Mouse (Mus musculus) heart, embryonic 15.5 days (tissue): ENCODE data around the gene Ugt1a10. TPM values are rescaled to one million over a fixed set of nuclear protein-coding genes. Genes with fewer than 3 reads are reported as not detected.

Experiments
- ATAC-seq: fragments of 200-750 bp; cut with Nextera tagmentation; replicated peaks from 2 replicates; pipeline ENCODE4 v1.8.0; 2017; ENCODE audit warnings: low read depth, moderate TSS enrichment; ENCODE audit not compliant: insufficient number of reproducible peaks, insufficient read depth, low FRiP score
- H3K27ac ChIP-seq: fragments of 300-500 bp; sonication (generic); 2 replicates; pipeline ENCODE4 v1.5.1; 2015; ENCODE audit warnings: mild to moderate bottlenecking, inconsistent platforms
- H3K27me3 ChIP-seq: fragments of 300-500 bp; sonication (generic); 2 replicates; pipeline ENCODE4 v1.6.1; 2015; ENCODE audit warnings: inconsistent platforms
- H3K36me3 ChIP-seq: fragments of 300-500 bp; sonication (generic); 2 replicates; pipeline ENCODE4 v1.6.1; 2015; ENCODE audit warnings: mild to moderate bottlenecking, inconsistent platforms
- H3K4me1 ChIP-seq: fragments of 300-500 bp; sonication (generic); replicated peaks from 2 replicates; pipeline ENCODE4 v1.6.1; 2015; ENCODE audit warnings: inconsistent platforms
- H3K4me2 ChIP-seq: fragments of 300-500 bp; sonication (generic); 2 replicates; pipeline ENCODE4 v1.6.1; 2015; ENCODE audit warnings: inconsistent platforms, mild to moderate bottlenecking, moderate library complexity
- H3K4me3 ChIP-seq: fragments of 300-500 bp; sonication (generic); 2 replicates; pipeline ENCODE4 v1.5.1; 2015; ENCODE audit warnings: mild to moderate bottlenecking, inconsistent platforms
- H3K9ac ChIP-seq: fragments of 300-500 bp; sonication (generic); 2 replicates; pipeline ENCODE4 v1.6.1; 2015; ENCODE audit warnings: mild to moderate bottlenecking, inconsistent platforms
- H3K9me3 ChIP-seq: fragments of 300-500 bp; sonication (generic); replicated peaks from 2 replicates; pipeline ENCODE4 v1.6.1; 2016; ENCODE audit warnings: inconsistent platforms
- WGBS: fragments of 180-500 bp; shearing (Covaris S2); methylation state at CpG from one replicate; pipeline ENCODE4 v1.1.7; 2015; ENCODE audit warnings: mixed read lengths; 5-methylcytosine and 5-hydroxymethylcytosine counted together
- polyA plus RNA-seq: library from polyadenylated mRNA; unstranded; fragments of >200 nt; fragmentation: Nextera tagmentation; extraction: Ambion mirVana; gene quantifications from 2 replicates; pipeline ENCODE4 v1.2.1, GENCODE M21; 2015

Gene Ugt1a10
- polyA plus RNA-seq, 1 experiment from 2014 or later = not detected

GRCm38 (mm10) chr1:88248658-88249057, 193.5 kb downstream of the Ugt1a10 start:
- 56% methylated on average over 4 of the region's 4 CpGs for WGBS
- ATAC-seq = no peak
- Histone ChIP-seq H3K4me1 (no peaks in the 10 kb centered on the region), H3K27me3 (no peaks in the 10 kb centered on the region), H3K9me3 (peaks cover 48% of the 10 kb centered on the region), H3K27ac (no peak overlapping the region), H3K4me2 (no peak overlapping the region), H3K4me3 (no peak overlapping the region), H3K9ac (no peak overlapping the region), H3K36me3 (no peaks in the 10 kb centered on the region)

GRCm38 (mm10) chr1:88249596-88249995, 194.4 kb downstream of the Ugt1a10 start:
- WGBS = 72% methylated on average over 7 of the region's 7 CpGs
- peak; percentile 0; the same call in 1 of the 2 replicates for ATAC-seq
- Histone ChIP-seq H3K9ac (no peak overlapping the region), H3K27ac (no peak overlapping the region), H3K4me3 (no peak overlapping the region), H3K9me3 (peaks cover 42% of the 10 kb centered on the region), H3K27me3 (no peaks in the 10 kb centered on the region), H3K4me1 (no peaks in the 10 kb centered on the region), H3K36me3 (no peaks in the 10 kb centered on the region), H3K4me2 (no peak overlapping the region)

GRCm38 (mm10) chr1:88250023-88250422, 194.8 kb downstream of the Ugt1a10 start:
- H3K4me3 ChIP-seq = no peak overlapping the region
- no peaks in the 10 kb centered on the region for H3K27me3 ChIP-seq
- no peak overlapping the region for H3K9ac ChIP-seq
- no peak overlapping the region for H3K27ac ChIP-seq
- H3K36me3 ChIP-seq = no peaks in the 10 kb centered on the region
- no peaks in the 10 kb centered on the region for H3K4me1 ChIP-seq
- 73% methylated on average over 5 of the region's 5 CpGs for WGBS
- H3K4me2 ChIP-seq = no peak overlapping the region
- H3K9me3 ChIP-seq = peaks cover 38% of the 10 kb centered on the region
- ATAC-seq = no peak

DNA sequence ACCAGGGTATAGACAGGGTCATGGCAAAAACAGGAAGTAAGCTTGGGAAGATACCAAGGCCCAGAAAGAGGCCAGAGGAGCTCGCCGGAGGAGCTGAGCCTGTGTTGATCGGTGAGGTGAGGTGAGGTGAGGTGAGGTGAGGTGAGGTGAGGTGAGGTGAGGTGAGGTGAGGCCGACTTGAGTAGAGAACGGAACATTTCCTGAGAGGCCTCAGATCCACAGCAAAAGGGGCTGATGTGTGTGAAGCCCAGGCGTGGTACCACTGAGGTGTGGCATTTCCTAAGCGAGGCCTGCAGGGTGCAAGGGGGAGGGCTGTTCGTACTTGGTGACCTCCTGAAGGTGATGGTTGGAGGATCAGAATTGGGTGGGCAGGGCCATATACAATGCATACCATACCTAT, 197.9 kb downstream of the Ugt1a10 start:
- H3K27ac ChIP-seq = no peak overlapping the region
- H3K4me2 ChIP-seq = no peak overlapping the region
- H3K9me3 ChIP-seq = peaks cover 33% of the 10 kb centered on the region
- H3K9ac ChIP-seq = no peak overlapping the region
- no peak for ATAC-seq
- no peaks in the 10 kb centered on the region for H3K27me3 ChIP-seq
- H3K36me3 ChIP-seq = no peaks in the 10 kb centered on the region
- H3K4me1 ChIP-seq = no peaks in the 10 kb centered on the region
- 66% methylated on average over 8 of the region's 8 CpGs for WGBS
- no peak overlapping the region for H3K4me3 ChIP-seq

DNA sequence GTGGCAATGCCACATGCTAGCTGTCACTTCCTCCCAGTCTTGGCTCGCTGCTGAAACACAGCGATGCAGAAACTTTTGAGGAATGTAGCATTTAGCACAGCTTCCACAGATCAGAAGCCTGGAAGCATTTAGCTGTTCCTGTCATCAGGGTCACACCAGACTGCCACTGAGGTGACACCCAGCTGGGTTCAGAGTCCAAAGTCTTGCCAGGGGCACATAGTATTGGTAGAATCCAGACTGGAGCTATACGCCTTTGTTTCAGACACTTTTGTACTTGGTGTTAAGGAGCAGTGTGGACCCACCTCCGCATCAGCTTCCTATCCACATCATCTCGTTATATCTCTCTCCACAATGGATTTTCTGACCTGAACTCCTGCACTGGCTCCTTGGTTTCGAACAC, 198.4 kb downstream of the Ugt1a10 start:
- no peak for ATAC-seq
- Histone ChIP-seq H3K4me3 (no peak overlapping the region), H3K27me3 (no peaks in the 10 kb centered on the region), H3K27ac (no peak overlapping the region), H3K4me2 (no peak overlapping the region), H3K9me3 (peaks cover 33% of the 10 kb centered on the region), H3K9ac (no peak overlapping the region), H3K36me3 (no peaks in the 10 kb centered on the region), H3K4me1 (no peaks in the 10 kb centered on the region)
- 64% methylated on average over 6 of the region's 6 CpGs for WGBS

- no peak overlapping the region for H3K27ac ChIP-seq
- peaks cover 10% of the 10 kb centered on the region for H3K4me1 ChIP-seq
- ATAC-seq = no peak
- no peak overlapping the region for H3K4me2 ChIP-seq
- no peaks in the 10 kb centered on the region for H3K27me3 ChIP-seq
- peaks cover 22% of the 10 kb centered on the region for H3K9me3 ChIP-seq
- WGBS = 80% methylated on average over 12 of the region's 12 CpGs
- no peak overlapping the region for H3K9ac ChIP-seq
- no peaks in the 10 kb centered on the region for H3K36me3 ChIP-seq
- H3K4me3 ChIP-seq = no peak overlapping the region
These were observed 199.7 kb downstream of the Ugt1a10 start for GRCm38 (mm10) chr1:88254793-88255465.

- 55% methylated on average over 2 of the region's 2 CpGs for WGBS
- Histone ChIP-seq H3K36me3 (no peaks in the 10 kb centered on the region), H3K4me1 (peaks cover 14% of the 10 kb centered on the region), H3K4me3 (no peak overlapping the region), H3K9me3 (peaks cover 16% of the 10 kb centered on the region), H3K4me2 (no peak overlapping the region), H3K27ac (no peak overlapping the region), H3K27me3 (no peaks in the 10 kb centered on the region), H3K9ac (no peak overlapping the region)
- 0 out of 2 replicates have a peak, but pooled peaks have one; percentile 3 for ATAC-seq
These were observed 200.3 kb downstream of the Ugt1a10 start for GRCm38 (mm10) chr1:88255466-88255857.

DNA sequence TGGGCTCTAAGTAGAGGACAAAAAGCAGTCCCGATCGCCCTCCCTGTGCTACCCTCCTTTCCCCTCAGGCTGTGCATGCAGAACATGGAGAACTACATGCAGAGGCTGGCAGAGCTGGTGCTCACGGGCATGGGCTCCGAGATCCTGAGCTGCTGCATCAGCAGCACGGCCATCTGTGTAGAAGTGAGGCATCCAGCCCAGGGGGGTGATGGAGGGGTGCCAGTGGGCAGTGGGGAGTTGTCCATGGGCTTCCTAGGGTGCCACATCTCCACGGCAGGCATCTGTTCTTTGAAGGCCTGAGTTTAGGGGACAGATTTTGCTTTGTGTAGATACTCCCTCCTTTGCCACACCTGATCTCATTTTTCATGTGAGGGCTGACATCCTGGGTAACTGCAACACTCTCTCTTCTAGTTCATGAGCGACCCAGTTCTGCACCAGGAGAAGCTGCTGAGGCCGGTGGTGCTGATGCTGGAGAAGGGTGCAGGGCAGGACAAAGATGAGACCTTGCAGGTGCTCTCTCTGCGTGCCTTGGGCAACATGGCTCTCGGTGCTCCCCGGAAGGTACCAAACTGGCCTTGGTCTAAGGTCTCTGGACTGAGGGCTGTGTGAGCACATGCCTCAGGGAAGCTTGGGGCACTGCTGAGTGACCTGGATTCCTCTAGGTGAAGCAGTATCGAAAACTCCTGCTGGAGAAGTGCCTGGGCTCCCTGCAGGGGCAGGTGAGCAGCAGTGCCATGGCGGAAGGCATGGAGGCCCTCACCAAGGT, 201.0 kb downstream of the Ugt1a10 start:
- 0 out of 2 replicates have a peak, but pooled peaks cover 7% of the 10 kb centered on the region for H3K36me3 ChIP-seq
- no peaks in the 10 kb centered on the region for H3K27me3 ChIP-seq
- no peak overlapping the region for H3K4me2 ChIP-seq
- peaks cover 9% of the 10 kb centered on the region; the same call in 1 of the 2 replicates for H3K9me3 ChIP-seq
- 74% methylated on average over 13 of the region's 13 CpGs for WGBS
- no peak; the same call in 1 of the 2 replicates for ATAC-seq
- peaks cover 14% of the 10 kb centered on the region for H3K4me1 ChIP-seq
- no peak overlapping the region for H3K27ac ChIP-seq
- no peak overlapping the region for H3K9ac ChIP-seq
- H3K4me3 ChIP-seq = no peak overlapping the region

DNA sequence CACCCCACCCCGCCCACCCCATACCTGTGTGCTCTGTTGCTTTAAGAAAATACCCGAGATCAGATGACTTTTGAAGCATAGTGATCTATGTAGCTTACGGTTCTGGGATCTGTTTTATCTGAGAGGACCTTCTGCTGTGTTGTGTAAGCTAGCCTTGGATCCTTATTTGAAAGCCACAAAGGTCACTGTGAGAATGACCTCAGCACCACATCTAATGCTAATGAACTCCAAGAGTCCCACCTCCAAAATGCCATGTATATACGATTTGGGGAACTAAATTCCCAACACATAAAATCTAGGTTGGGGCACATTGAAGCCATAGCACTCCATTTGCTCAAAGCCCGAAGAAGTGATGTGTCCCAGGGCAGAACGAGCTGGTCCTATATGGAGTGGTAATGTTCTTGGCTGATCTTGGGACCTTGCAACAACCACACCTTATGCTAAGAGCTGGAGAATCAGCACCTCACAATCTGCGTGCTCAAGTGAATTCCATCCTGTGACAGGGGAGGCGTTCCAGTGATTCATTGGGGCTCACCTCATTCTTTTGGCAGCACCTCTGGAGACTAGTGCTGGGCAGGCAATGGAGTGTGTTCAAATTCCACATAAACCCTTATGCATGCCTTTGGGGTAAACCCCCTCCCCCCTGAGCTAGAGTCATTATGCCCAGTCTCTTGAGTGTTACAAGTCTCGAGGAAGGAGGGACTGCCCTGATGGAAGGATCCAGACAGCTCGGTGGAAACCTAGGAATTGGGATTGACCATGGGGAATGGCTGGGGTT, 201.9 kb downstream of the Ugt1a10 start:
- ATAC-seq = no peak
- Histone ChIP-seq H3K36me3 (0 out of 2 replicates have a peak, but pooled peaks cover 12% of the 10 kb centered on the region), H3K4me1 (peaks cover 16% of the 10 kb centered on the region), H3K9me3 (peaks cover 6% of the 10 kb centered on the region; the same call in 1 of the 2 replicates), H3K9ac (no peak overlapping the region), H3K27ac (no peak overlapping the region), H3K27me3 (no peaks in the 10 kb centered on the region), H3K4me3 (no peak overlapping the region), H3K4me2 (no peak overlapping the region)
- 71% methylated on average over 10 of the region's 10 CpGs for WGBS

- Histone ChIP-seq H3K36me3 (peaks cover 18% of the 10 kb centered on the region), H3K9me3 (0 out of 2 replicates have a peak, but pooled peaks cover 3% of the 10 kb centered on the region), H3K4me2 (no peak overlapping the region), H3K27me3 (no peaks in the 10 kb centered on the region), H3K27ac (no peak overlapping the region), H3K9ac (no peak overlapping the region), H3K4me1 (peaks cover 22% of the 10 kb centered on the region), H3K4me3 (no peak overlapping the region)
- no peak for ATAC-seq
- WGBS = 74% methylated on average over 6 of the region's 6 CpGs
These were observed 202.5 kb downstream of the Ugt1a10 start for GRCm38 (mm10) chr1:88257681-88258080.

- Histone ChIP-seq H3K4me2 (no peak overlapping the region), H3K27ac (no peak overlapping the region), H3K4me3 (no peak overlapping the region), H3K36me3 (peaks cover 24% of the 10 kb centered on the region), H3K4me1 (peaks cover 23% of the 10 kb centered on the region), H3K9me3 (0 out of 2 replicates have a peak, but pooled peaks cover 3% of the 10 kb centered on the region), H3K9ac (no peak overlapping the region), H3K27me3 (no peaks in the 10 kb centered on the region)
- WGBS = 63% methylated on average over 6 of the region's 6 CpGs
- ATAC-seq = no peak
These were observed 203.2 kb downstream of the Ugt1a10 start for GRCm38 (mm10) chr1:88258361-88258760.
